Comparison of ENCODE assay signal across 8 mouse cellular contexts in genomic region chr16:50429692-50430514, GRCm38 (mm10). TPM values are rescaled to one million over a fixed set of nuclear protein-coding genes. Genes with fewer than 3 reads are reported as not detected.
DNase-seq lines count a peak whose midpoint lies in the region; ATAC-seq lines count a peak whose summit lies in the region.

No protein-coding gene starts in this region.

- no peaks in the 10 kb centered on the region for H3K27me3 ChIP-seq in liver, embryonic 12.5 days (replicated peaks)
- H3K27me3 ChIP-seq in stomach, embryonic 16.5 days (ENCODE audit: control insufficient read depth, insufficient read depth, low read length): no peaks in the 10 kb centered on the region

- H3K4me2 ChIP-seq in liver, embryonic 12.5 days: peak overlapping the region; percentile 100
- H3K4me2 ChIP-seq in stomach, embryonic 16.5 days (ENCODE audit: low read depth, low read length): peak overlapping the region; percentile 92

- peak overlapping the region; percentile 76 for H3K4me3 ChIP-seq in liver, embryonic 12.5 days
- peak overlapping the region; percentile 94 for H3K4me3 ChIP-seq in stomach, embryonic 16.5 days (replicated peaks; ENCODE audit: low read length)

- no peaks in the 10 kb centered on the region for H3K9me3 ChIP-seq in liver, embryonic 12.5 days (replicated peaks)
- H3K9me3 ChIP-seq in stomach, embryonic 16.5 days (replicated peaks; ENCODE audit: control insufficient read depth, low read length): no peaks in the 10 kb centered on the region

- H3K4me1 ChIP-seq in liver, embryonic 12.5 days: peaks cover 19% of the 10 kb centered on the region
- H3K4me1 ChIP-seq in stomach, embryonic 16.5 days (ENCODE audit: control insufficient read depth, insufficient read depth, low read length): peaks cover 9% of the 10 kb centered on the region; the same call in 1 of the 2 replicates

- H3K9ac ChIP-seq in liver, embryonic 12.5 days: peak overlapping the region; percentile 90
- H3K9ac ChIP-seq in stomach, embryonic 16.5 days (ENCODE audit: low read length): peak overlapping the region; percentile 96

- peak overlapping the region; percentile 55; the same call in 1 of the 2 replicates for H3K27ac ChIP-seq in liver, embryonic 12.5 days
- H3K27ac ChIP-seq in stomach, embryonic 16.5 days (ENCODE audit: low read length): no peak overlapping the region

- ATAC-seq in liver, embryonic 12.5 days: no peak
- ATAC-seq in stomach, embryonic 16.5 days (ENCODE audit: insufficient read depth, low FRiP score): no peak

- H3K36me3 ChIP-seq in liver, embryonic 12.5 days: 0 out of 2 replicates have a peak, but pooled peaks cover 4% of the 10 kb centered on the region
- H3K36me3 ChIP-seq in stomach, embryonic 16.5 days (ENCODE audit: control insufficient read depth, insufficient read depth, low read length): no peaks in the 10 kb centered on the region

- WGBS in liver, embryonic 12.5 days (ENCODE audit: insufficient replicate concordance): under 1% methylated on average over 67 of the region's 69 CpGs
- WGBS in stomach, embryonic 16.5 days: under 1% methylated on average over 60 of the region's 69 CpGs

- peak; percentile 17 to 41 for DNase-seq in urinary bladder, adult 18-20 months (ENCODE audit: low spot score in 2 of 2)
- DNase-seq in urinary bladder, postnatal 10 days (ENCODE audit: low spot score): no peak
- DNase-seq in embryo, embryonic 11 days: peak; percentile 76
- DNase-seq in heart, adult 8-10 months (ENCODE audit: low spot score): peak; percentile 19
- DNase-seq in kidney, adult 9 months: peak; percentile 36
- peak; percentile 17 to 33 for DNase-seq in natural killer cell, adult 2 months (ENCODE audit: low spot score in 2 of 2)

RNA-seq across cellular contexts. Expression of gene Bbx, which starts 2.3 kb away (rescaled TPM):
- 10 to 100 TPM; 13.5 to 17.4 (median 15.8) TPM for total RNA-seq in heart, adult 8-10 months (2022)
- polyA plus RNA-seq in liver, embryonic 12.5 days (2016; fragmentation: Nextera tagmentation; extraction: Ambion mirVana): 11.7 and 12.1 TPM in 2 replicates
- polyA plus RNA-seq in stomach, embryonic 16.5 days (2015; fragmentation: Nextera tagmentation; extraction: Ambion mirVana): 32.7 and 39.3 TPM in 2 replicates
